Mouse (Mus musculus): Measurements from ENCODE around the gene Otud1. TPM values are rescaled to one million over a fixed set of nuclear protein-coding genes. Genes with fewer than 3 reads are reported as not detected.

The Otud1 gene
- total and polyA plus RNA-seq, 2 experiments from 2014 or later = 3.6 to 10.3 TPM

DNA sequence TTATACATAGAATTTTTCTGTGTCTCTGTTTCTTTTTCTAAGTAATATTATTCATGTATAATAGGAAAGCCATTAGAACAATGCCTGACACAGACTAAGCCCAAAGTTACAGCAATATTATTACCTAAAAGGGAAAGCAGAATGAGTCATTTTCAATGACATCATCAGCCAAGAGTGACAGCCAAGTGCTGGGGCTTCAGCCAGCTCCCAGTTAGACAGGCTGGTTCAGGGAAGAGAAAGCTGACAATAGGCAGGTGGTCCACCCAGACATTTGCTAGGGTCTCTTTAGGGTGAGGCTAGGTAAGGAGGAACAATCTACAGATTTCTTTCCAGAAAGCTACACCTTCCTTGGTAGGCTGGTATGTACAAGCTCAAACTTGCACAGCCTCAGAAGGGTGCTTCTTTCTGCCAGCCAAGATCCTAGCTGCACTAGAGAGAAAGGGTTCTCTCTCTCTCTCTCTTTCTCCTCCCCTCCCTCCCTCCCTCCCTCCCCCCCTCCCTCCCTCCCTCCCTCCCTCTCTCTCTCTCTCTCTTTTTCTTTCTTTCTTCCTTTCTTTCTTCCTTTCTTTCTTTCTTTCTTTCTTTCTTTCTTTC lies 45.6 kb downstream of the Otud1 start:
- ATAC-seq (peak; percentile 66), DNase-seq (peak; percentile 26)
- H3K9ac ChIP-seq = no peak overlapping the region
- no peak overlapping the region for H3K4me3 ChIP-seq (ENCODE audit: low read depth, low read length)
- no peaks in the 10 kb centered on the region for H3K27me3 ChIP-seq (ENCODE audit: insufficient read depth, low read length)
- TF ChIP-seq CTCF (IDR thresholded peaks at IDR 0.05; ENCODE audit: low read depth) = no peak
- no peaks in the 10 kb centered on the region for H3K36me3 ChIP-seq (ENCODE audit: insufficient read depth)
- H3K9me3 ChIP-seq (ENCODE audit: low read length) = no peaks in the 10 kb centered on the region
- H3K27ac ChIP-seq (ENCODE audit: low read depth, low read length) = no peak overlapping the region
- H3K4me1 ChIP-seq (ENCODE audit: insufficient read depth) = peaks cover 3% of the 10 kb centered on the region; the same call in 1 of the 2 replicates
- H3K4me2 ChIP-seq (ENCODE audit: low read depth) = no peak overlapping the region

DNA sequence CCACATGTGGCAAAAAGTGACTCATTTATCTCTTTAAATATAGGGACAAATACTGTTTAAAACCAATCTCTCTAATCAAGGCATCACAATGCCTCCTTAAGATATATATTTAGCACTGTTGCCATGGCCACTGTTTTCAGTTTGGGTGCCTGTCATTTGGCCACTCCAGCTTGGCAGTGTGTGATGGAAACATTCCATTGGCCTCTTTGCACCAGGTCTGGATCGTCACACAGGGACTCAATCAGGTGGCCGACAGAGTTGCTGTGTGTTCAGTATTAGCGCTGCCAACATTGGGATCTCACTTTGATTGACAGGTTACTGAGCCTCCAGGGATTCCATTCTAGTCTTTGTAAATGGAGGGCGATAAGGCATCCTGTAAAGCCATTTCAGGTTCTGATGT lies 46.1 kb downstream of the Otud1 start:
- no peak overlapping the region for H3K27ac ChIP-seq (ENCODE audit: low read depth, low read length)
- WGBS = 29% methylated on average over 4 of the region's 4 CpGs
- TF ChIP-seq CTCF (IDR thresholded peaks at IDR 0.05; ENCODE audit: low read depth) = no peak
- no peaks in the 10 kb centered on the region for H3K27me3 ChIP-seq (ENCODE audit: insufficient read depth, low read length)
- no peak overlapping the region for H3K9ac ChIP-seq
- ATAC-seq (peak; percentile 84), DNase-seq (peak; percentile 41)
- no peaks in the 10 kb centered on the region for H3K36me3 ChIP-seq (ENCODE audit: insufficient read depth)
- no peak overlapping the region for H3K4me3 ChIP-seq (ENCODE audit: low read depth, low read length)
- no peak overlapping the region for H3K4me2 ChIP-seq (ENCODE audit: low read depth)
- H3K9me3 ChIP-seq (ENCODE audit: low read length) = no peaks in the 10 kb centered on the region
- peaks cover 3% of the 10 kb centered on the region; the same call in 1 of the 2 replicates for H3K4me1 ChIP-seq (ENCODE audit: insufficient read depth)

DNA sequence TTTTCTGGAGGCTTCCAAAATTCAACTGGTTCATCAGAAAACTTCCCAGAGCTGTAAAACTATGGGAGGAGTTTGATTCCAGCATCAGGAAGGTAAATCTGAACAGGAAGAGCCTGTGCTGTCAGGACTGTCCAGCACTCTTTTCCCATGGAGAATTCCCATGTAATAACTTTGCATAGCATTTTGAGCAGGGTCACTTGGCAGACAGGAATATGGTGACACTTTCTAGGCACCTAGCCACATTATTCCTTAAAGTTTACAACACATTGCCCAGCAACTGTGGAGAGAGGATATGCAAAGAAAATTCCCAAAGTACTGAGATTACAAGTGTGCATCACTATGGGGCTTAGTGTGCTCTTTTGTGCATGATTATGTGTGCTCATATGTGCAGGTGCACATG lies 46.7 kb downstream of the Otud1 start:
- no peaks in the 10 kb centered on the region for H3K36me3 ChIP-seq (ENCODE audit: insufficient read depth)
- no peak overlapping the region for H3K4me3 ChIP-seq (ENCODE audit: low read depth, low read length)
- ATAC-seq (no peak), DNase-seq (no peak)
- no peaks in the 10 kb centered on the region for H3K9me3 ChIP-seq (ENCODE audit: low read length)
- H3K27me3 ChIP-seq (ENCODE audit: insufficient read depth, low read length) = no peaks in the 10 kb centered on the region
- H3K9ac ChIP-seq = no peak overlapping the region
- no peak overlapping the region for H3K4me2 ChIP-seq (ENCODE audit: low read depth)
- TF ChIP-seq CTCF (IDR thresholded peaks at IDR 0.05; ENCODE audit: low read depth) = no peak
- H3K4me1 ChIP-seq (ENCODE audit: insufficient read depth) = peaks cover 3% of the 10 kb centered on the region; the same call in 1 of the 2 replicates
- no peak overlapping the region for H3K27ac ChIP-seq (ENCODE audit: low read depth, low read length)

DNA sequence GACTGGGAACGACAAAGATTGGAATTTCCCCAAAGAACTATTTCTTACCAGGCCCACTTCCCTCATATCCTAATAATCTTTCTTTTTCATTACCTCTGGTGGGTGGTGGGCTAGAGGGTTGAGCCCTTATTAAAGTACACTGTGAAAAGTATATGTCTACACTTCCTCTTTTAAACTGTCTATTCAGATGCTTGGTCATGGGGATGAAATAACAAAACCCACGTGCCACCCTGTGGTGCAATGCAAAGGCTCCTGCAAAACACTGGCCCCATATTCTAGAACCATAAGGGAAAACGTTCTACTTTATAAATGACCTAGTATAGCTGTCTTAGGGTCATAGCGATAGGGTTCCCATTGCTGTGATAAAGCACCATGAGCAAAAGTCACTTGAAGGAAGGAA lies 49.3 kb downstream of the Otud1 start:
- no peaks in the 10 kb centered on the region for H3K36me3 ChIP-seq (ENCODE audit: insufficient read depth)
- no peak for DNase-seq
- H3K27me3 ChIP-seq (ENCODE audit: insufficient read depth, low read length) = no peaks in the 10 kb centered on the region
- WGBS = 89% methylated on average over 4 of the region's 4 CpGs
- no peak overlapping the region for H3K4me2 ChIP-seq (ENCODE audit: low read depth)
- no peak overlapping the region for H3K4me3 ChIP-seq (ENCODE audit: low read depth, low read length)
- H3K9ac ChIP-seq = no peak overlapping the region
- ATAC-seq = no peak
- H3K9me3 ChIP-seq (ENCODE audit: low read length) = no peaks in the 10 kb centered on the region
- no peak for TF ChIP-seq CTCF (IDR thresholded peaks at IDR 0.05; ENCODE audit: low read depth)
- H3K4me1 ChIP-seq (ENCODE audit: insufficient read depth) = peaks cover 3% of the 10 kb centered on the region; the same call in 1 of the 2 replicates
- no peak overlapping the region for H3K27ac ChIP-seq (ENCODE audit: low read depth, low read length)

Other genes starting within 250 kb of the Otud1 start
- gene Ptf1a, start 212.1 kb upstream of the Otud1 start, total RNA-seq (2014; rRNA removed) = not detected in 2 replicates
- gene Ptf1a, start 212.1 kb upstream of the Otud1 start, polyA plus RNA-seq (2015; fragmentation: Nextera tagmentation; extraction: Ambion mirVana) = not detected in 2 replicates
- gene 4921504E06Rik, start 103.8 kb upstream of the Otud1 start, total RNA-seq (2014; rRNA removed) = not detected in 2 replicates
- not detected in 2 replicates for gene 4921504E06Rik, start 103.8 kb upstream of the Otud1 start, polyA plus RNA-seq (2015; fragmentation: Nextera tagmentation; extraction: Ambion mirVana)